Mouse (Mus musculus) spleen, adult 18-20 months (tissue): Measurements from ENCODE around the gene Cdk6.

Source experiments
- DNase-seq, 2 experiments: peaks; one replicate each; pipeline ENCODE4 v3.0.0; 2022; ENCODE audit warnings: mixed read lengths in 2 of 2

Gene Cdk6

DNA sequence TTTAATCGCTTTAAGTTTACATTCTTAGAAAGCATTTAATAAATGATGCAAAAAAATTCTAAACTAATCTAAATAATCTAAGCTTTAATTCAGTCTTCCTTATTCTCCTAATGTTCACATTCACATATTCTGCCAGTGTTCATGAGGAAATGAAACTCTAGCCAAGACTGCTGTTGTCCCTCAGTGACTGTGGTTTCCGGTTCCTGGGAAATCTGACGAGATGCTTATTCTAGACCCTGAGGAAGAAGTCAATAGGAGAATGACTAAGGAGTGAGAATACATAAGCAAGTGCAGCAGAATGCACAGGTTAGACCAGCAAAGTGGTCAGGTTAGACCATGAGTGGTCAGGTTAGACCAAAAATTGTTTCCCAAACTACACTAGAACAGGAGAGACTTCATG lies 149.1 kb downstream of the Cdk6 start:
- DNase-seq: no peak

DNA sequence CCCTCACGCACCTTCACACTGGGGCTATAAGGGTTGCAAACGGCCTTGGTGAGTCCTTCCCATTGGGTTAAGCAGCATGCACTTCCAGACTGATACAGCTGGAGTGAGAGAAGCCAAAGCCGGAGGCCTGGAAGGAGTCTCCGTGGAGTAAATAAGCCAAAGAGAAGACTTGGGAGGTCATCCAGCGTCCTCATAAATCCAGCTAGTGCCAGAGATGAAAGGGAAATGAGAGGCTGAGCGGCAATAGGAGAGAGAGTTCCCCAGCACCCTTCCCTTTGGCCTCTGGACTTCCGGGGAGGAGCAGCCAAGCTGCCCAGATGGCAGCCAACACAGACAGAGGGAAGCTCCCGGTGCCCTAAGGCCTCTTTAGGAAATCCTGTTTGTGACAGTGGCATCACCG lies 149.8 kb downstream of the Cdk6 start:
- no peak for DNase-seq

- DNase-seq: no peak
Observed at GRCm38 (mm10) chr5:3491883-3492282, 150.6 kb downstream of the Cdk6 start.

- no peak for DNase-seq
Observed at GRCm38 (mm10) chr5:3492776-3493636, 151.7 kb downstream of the Cdk6 start.

- peak; percentile 18 to 24 for DNase-seq
Observed at GRCm38 (mm10) chr5:3493968-3494367, 152.7 kb downstream of the Cdk6 start.

- no peak for DNase-seq
Observed at GRCm38 (mm10) chr5:3494452-3495187, 153.3 kb downstream of the Cdk6 start.

GRCm38 (mm10) chr5:3497505-3497925 lies 156.2 kb downstream of the Cdk6 start:
- DNase-seq: no peak

DNA sequence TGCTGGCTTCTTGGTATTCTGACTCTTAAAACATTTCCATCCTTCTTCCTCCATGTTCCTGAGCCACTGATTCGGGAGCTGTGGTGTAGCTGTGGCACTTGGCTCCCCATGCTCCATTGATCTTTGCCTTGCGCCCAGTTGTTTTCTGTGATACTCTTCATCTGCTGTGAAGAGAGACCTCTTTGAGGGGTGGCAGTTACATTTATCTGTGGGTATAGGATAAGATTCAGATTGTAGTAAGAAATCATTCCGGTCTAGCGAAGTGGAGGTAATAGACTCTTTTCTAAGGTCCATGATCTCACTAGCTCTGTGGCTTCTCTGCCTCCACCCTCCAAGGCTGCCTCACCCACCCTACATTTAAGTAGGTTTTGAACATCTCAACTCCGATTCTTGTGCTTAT lies 159.0 kb downstream of the Cdk6 start:
- DNase-seq: no peak

GRCm38 (mm10) chr5:3500957-3501563 lies 159.8 kb downstream of the Cdk6 start:
- DNase-seq: no peak

DNA sequence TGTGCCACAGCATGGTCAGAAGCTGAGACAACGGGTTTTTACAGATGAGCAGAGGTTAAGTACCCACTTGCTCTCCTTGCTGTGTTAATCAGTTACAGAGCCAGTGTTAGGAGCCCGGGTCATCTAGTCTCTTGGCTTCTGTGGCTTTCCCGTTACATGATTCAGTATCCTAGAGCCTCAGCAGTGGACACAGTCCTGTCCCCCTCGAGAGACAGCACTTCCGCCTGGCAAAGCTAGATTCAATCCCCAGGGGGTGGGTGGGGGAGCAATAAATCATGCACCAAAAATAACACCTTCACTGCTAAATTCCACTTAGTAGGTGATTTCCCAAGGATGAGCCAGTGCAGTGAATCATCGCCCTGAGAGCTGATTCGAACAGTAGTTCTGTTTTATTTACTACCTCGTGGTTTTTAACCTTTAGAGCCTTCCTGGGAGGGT lies 160.3 kb downstream of the Cdk6 start:
- DNase-seq: peak in 1 of 2 experiments; percentile 25

DNA sequence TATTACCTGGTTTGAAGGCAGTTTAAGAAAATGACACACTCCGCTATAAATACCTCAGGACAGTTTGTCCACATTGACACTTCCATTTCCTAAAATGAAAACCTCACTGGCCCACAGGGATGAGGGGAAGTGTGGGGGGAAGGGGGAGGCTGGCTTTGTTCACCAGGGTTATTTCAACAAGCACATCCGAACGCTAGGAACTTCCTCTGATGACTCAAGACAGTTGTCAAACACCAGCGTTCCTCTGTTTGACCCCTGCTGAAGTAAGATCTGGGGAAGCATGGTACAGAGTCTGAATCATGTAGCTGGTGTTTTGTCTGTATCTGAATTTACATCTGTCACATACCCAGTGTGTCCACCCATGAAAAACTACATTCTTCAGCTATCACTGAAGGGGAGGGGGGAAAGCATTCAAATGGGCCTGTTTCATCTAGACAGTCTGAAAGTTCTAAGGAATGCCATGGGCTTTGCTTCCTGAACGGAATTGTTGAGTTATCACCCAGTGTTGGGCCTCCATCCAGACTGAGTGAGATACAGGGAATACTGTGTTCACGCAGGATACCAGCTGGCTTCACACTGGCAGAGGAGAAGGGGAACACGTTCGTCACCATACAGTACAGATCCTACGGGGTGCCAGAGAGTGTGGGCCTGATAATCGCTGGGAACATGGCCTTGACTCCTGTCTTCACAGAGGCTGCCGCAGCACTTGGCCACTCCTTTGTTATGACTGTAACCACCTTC lies 161.5 kb downstream of the Cdk6 start:
- DNase-seq: peak in 1 of 2 experiments; percentile 33

DNA sequence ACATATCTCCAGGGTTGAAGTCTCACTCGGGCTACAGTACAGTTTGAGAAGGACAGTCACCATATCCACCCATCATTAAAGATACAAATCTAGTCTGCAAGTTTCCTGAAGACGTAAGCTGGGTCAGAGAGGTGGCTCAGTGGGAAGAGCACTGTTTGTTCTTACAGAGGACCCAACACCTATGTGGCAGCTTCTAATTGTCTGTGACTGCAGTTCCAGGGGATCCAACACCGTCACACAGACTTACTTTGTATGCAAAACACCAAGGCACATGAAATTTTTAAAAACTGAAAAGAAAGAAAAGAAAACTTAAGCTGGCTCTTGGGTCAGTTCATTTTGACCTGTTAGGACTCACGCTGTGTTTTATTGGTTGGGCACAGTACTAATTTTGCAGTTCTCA lies 162.1 kb downstream of the Cdk6 start:
- DNase-seq: no peak

DNA sequence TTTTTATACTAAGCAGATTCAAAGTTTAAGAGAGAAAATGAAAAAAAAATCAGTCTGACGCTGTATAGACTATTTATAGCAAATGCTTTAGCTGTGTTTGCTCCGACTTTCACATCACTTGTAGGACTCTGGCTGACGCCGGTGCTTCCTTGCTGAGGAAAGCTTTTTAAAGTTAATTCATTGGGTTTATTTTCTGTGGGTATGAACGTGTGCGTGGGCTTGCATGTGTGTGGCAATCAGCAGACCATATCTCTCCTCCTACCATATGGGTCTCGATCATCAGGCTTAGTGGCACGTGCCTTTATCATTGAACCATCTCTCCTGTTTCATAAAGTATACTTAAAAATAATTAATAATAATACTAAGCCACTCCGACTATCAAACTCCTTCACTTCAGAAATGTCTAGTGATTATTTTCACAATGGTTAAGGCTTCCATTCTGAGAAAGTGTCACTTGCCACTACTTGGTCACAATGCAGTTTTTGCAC lies 162.6 kb downstream of the Cdk6 start:
- DNase-seq: no peak

DNA sequence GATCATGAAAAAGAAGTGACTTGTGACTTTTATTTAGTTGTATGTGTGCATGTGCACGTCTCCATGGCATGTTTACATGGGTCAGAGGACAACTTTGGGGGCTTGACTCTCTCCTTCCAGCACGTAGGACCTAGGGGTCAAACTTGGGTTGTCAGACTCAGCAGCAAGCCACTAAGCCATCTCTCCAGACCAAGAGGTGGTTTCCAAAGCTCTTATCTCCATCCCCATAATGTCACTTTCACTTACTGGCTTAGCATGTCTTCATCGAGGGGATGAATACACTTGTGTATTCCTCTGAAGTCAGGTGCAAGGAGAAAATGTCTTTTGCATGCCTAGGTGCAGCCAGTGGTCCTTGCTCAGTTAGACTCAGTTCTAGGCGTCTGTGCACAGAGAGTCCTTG lies 163.2 kb downstream of the Cdk6 start:
- no peak for DNase-seq

- DNase-seq: no peak
Observed at GRCm38 (mm10) chr5:3505553-3505952, 164.3 kb downstream of the Cdk6 start.

GRCm38 (mm10) chr5:3508480-3509381 lies 167.4 kb downstream of the Cdk6 start:
- no peak for DNase-seq

DNA sequence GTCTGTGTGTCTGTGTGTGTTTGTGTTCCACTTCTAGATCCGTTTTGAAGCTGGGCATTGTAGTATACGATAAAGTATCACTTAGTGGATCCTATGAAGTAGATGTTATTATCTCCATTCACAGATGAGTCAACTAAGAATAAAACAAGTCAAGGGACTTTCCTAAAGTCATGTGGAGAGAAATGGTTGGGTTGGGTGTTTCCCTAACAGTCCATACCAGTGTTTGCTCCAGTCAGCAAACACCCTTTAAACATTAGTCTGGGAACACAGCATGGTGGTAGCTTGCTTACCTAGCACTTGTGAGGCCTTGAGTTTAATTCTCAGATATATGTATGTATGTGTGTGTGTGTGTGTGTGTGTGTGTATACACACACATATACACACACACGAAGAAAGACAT lies 168.2 kb downstream of the Cdk6 start:
- DNase-seq: no peak

DNA sequence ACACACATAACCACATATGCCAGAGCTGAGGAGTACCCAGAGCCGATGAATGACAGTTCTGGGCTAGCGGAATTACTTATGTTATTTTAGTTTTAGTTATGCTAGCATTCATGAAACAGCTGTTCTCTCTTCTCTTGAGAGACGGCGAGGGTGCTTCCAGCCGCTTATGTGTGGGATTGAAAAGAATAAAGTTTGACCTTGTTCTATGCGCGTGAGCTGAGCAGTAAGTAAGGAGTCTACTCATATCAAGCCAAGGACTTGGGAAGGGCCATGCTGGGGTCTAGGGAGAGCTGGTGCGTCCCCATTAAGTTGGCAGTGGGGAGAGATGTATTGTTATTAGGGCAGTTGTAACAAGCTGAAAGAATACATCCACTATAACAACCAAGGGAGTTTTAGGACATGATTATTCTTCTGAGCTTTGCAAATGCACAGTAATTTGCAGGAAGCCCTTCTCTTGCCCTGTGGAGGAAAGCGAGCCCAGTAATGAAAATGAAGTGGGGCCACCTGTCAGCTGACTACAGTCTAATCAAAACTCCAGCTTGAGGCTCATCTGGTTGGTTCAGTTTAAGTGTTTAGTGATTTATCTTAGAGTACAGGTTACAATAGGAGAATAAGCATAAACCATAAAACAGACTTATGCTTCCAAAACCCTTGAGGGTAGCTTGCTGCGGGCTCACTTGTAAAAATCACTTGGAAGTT lies 170.0 kb downstream of the Cdk6 start:
- no peak for DNase-seq

- no peak for DNase-seq
Observed at GRCm38 (mm10) chr5:3512584-3512983, 171.3 kb downstream of the Cdk6 start.

DNA sequence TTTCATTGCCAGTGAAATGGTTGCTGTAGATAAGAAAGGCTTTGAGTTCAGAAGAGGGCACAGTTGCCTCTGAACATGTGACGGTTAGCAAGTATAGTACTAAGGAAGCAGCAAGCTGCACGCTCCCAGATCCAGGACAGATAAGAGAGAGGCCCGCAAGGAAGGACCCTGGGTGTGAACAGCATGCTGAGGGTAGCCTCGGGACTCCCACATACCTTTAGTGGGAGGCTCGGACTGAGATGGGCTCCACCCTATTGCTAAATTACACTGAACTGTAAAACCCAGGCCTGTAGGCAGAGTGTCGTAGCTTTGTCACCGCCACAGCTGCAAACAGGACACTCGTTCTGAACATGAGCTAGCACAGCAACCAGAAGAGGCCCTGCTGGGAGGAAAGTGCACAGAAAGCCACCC lies 173.6 kb downstream of the Cdk6 start:
- DNase-seq: no peak

GRCm38 (mm10) chr5:3515477-3515876 lies 174.2 kb downstream of the Cdk6 start:
- no peak for DNase-seq
